Mouse (Mus musculus) thymus, adult 2 months (tissue): Measurements from ENCODE around the gene Tfb1m.

Experiments
- CTCF ChIP-seq: fragments of 200-500 bp; IDR thresholded peaks from 2 replicates; pipeline ENCODE4 v1.5.1; 2012; ENCODE audit warnings: mild to moderate bottlenecking, control low read depth, low read length, moderate library complexity, borderline replicate concordance; ENCODE audit not compliant: control insufficient read depth, poor library complexity, insufficient read depth; ENCODE audit errors: extremely low read depth
- POLR2A ChIP-seq: fragments of 200-500 bp; IDR thresholded peaks from 2 replicates; pipeline ENCODE4 v1.6.1; 2012; ENCODE audit warnings: mild to moderate bottlenecking, low read length, control low read depth, moderate library complexity; ENCODE audit not compliant: control insufficient read depth, poor library complexity, insufficient read depth; ENCODE audit errors: extremely low read depth

GRCm38 (mm10) chr17:3499468-3499867 lies 58.1 kb downstream of the Tfb1m start:
- TF ChIP-seq POLR2A, result no peak
- TF ChIP-seq CTCF, result no peak
